ENCODE assay signal across 19 mouse cellular contexts in the genomic region with DNA sequence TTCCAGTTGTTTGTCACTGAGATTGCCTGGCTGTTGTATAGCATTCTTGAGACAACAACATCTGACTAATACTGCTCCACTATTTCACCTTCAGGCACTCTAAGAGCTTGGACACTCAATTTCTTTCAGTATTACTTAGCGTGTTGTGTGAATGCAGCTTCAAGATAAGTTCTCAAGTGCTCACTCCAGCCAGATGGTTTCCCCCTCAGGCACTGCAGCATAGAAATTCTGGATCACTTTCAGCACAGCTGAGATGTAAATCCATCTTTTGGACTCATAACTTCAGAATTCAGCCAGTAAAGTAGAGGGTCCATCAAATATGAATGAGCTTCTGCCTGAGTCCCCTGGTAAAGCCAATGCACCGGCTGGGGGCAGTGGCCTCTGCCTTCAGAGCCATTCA.
"Had no signal": no experiment of that assay in that cellular context is flagged by ENCODE, and none has a peak within 500 bp of the region (broad histone marks: within the 10 kb centered on the region; RNA-seq: fewer than 3 reads in every experiment).

No protein-coding gene starts in this region.

- ATAC-seq: liver, postnatal 0 days; lung, postnatal 0 days; midbrain, embryonic 13.5 days; midbrain, embryonic 15.5 days had no signal

- H3K27ac ChIP-seq: liver, embryonic 15.5 days; lung, embryonic 15.5 days; macrophage; midbrain, embryonic 13.5 days; midbrain, embryonic 15.5 days; neural tube, embryonic 12.5 days had no signal

- H3K27me3 ChIP-seq: liver, embryonic 15.5 days; lung, embryonic 15.5 days; megakaryocyte, embryonic 14.5 days; midbrain, embryonic 13.5 days; midbrain, embryonic 15.5 days; neural tube, embryonic 12.5 days had no signal

- H3K9ac ChIP-seq: liver, embryonic 15.5 days; liver, postnatal 0 days; lung, embryonic 15.5 days; midbrain, embryonic 13.5 days; midbrain, embryonic 15.5 days; neural tube, embryonic 12.5 days had no signal

- H3K36me3 ChIP-seq: liver, embryonic 15.5 days; lung, embryonic 15.5 days; midbrain, embryonic 13.5 days; midbrain, embryonic 15.5 days; neural tube, embryonic 12.5 days had no signal

- H3K4me2 ChIP-seq: liver, embryonic 15.5 days; lung, embryonic 15.5 days; midbrain, embryonic 11.5 days; midbrain, embryonic 13.5 days; midbrain, embryonic 15.5 days; neural tube, embryonic 12.5 days had no signal

- H3K4me3 ChIP-seq: liver, embryonic 15.5 days; lung, embryonic 15.5 days; megakaryocyte, embryonic 14.5 days; midbrain, embryonic 13.5 days; midbrain, embryonic 15.5 days; neural tube, embryonic 12.5 days had no signal

- H3K4me1 ChIP-seq: liver, embryonic 15.5 days; lung, embryonic 15.5 days; megakaryocyte, embryonic 14.5 days; midbrain, embryonic 13.5 days; midbrain, embryonic 15.5 days; neural tube, embryonic 12.5 days had no signal

- DNase-seq: liver, postnatal 0 days; lung, adult 2 months; lung, postnatal 14 days; lung, postnatal 36 days; right cerebral cortex, postnatal 25 days; right cerebral cortex, postnatal 4 days; spleen, adult 18-20 months; thymus, adult 2 months; thymus, postnatal 25 days; thymus, postnatal 4 days had no signal

- H3K9me3 ChIP-seq: liver, embryonic 15.5 days; lung, embryonic 15.5 days; megakaryocyte, embryonic 14.5 days; midbrain, embryonic 13.5 days; midbrain, embryonic 15.5 days; neural tube, embryonic 12.5 days had no signal
